Mouse (Mus musculus): Measurements from ENCODE around the gene Tmed10.

Tmed10 gene

GRCm38 (mm10) chr12:85373591-85374560 is 771 bp downstream of the Tmed10 start:
- DNase-seq (ENCODE audit: low spot score in 2 of 2) = peak; percentile 68 to 76

DNA sequence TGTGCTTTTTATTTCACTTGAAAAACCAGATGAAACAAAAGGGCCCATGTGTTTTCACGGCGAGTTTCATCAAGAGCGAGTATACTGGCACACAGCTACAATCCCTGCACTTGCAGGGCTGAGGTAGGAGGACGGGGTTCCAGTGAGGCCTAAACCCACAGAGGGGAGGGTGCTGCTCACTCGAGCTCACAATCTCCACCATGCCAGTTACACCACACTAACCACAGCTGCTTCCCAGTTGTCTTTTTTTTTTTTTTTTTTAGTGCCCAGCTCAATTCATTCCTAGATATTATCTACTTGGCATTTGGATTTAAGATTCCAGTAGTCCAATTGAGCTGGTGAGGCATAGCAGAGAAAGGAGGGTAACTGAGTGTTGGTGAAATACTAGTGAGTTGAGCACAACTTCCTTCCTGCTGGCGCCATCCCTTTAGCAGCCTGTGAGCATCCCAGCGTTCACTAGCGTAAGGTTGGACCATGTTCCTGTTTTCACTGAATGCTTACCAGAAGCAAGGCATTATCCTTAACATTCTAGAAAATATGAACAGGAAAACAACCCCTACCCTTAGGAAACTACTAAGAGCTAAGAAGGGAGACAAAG is 2.5 kb downstream of the Tmed10 start:
- no peak for DNase-seq (ENCODE audit: low spot score in 2 of 2)

GRCm38 (mm10) chr12:85368441-85369063 is 6.1 kb downstream of the Tmed10 start:
- DNase-seq (ENCODE audit: low spot score in 2 of 2) = no peak

DNA sequence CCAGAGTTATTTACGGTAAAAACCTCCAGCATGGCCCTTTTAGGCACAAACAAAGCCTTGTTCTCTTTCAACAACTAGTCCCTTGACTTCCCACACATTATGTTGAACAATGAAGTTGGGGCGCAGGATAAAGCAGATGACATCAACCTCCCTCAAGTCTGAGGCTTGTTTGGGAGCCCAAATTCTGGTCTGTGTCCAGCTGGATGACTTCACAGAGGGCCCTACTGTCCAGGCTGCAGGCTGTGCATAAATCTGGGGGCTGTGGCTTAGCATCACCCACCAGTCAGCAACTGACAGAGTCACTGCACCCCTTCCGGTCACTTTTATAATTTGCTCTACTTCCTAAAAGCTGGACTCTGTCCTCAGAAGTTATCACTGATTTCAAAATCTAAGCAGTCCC is 8.4 kb downstream of the Tmed10 start:
- DNase-seq (ENCODE audit: low spot score in 2 of 2) = peak; percentile 67 to 70

DNA sequence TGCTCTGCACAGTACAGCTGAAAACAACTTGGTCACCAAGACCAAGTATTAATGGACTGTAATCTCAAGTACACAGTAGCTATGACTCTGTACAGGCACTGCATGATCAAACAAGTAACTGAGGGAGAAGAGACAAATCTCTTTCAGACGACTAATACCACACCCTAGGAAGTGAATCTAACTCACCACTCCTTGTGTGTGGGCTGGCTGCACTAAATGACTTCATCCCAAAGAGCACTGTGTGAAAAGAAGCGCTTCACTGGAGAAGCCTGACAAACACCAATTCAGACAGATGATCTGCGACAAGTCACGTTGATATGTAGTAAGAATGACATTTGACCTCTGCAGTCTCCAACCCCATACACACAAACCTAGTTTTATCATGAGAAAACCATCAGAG is 12.1 kb downstream of the Tmed10 start:
- DNase-seq (ENCODE audit: low spot score in 2 of 2) = no peak

GRCm38 (mm10) chr12:85361580-85361979 is 13.1 kb downstream of the Tmed10 start:
- DNase-seq (ENCODE audit: low spot score in 2 of 2) = no peak

DNA sequence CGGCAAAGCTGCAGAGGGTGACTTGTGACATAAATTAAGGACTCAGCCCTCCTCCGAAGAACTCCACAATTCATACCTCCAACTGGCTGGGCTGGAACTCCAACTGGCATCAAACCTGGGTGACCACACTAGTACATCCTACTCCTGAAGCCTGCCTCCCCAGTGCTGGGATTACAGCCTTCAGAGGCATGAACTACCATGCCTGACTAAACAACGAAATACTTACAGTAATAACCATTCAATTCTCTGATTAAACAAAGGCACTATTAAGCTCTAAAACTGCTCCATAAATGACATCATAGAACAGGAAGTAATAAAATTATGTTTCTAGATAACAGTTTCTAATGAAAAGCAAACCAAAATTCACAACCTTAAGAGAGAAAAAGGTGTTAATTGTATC is 13.5 kb downstream of the Tmed10 start:
- no peak for DNase-seq (ENCODE audit: low spot score in 2 of 2)

GRCm38 (mm10) chr12:85354061-85354460 is 20.6 kb downstream of the Tmed10 start:
- DNase-seq (ENCODE audit: low spot score in 2 of 2) = no peak

GRCm38 (mm10) chr12:85350407-85351232 is 24.0 kb downstream of the Tmed10 start:
- DNase-seq (ENCODE audit: low spot score in 2 of 2) = peak; percentile 79 to 87

DNA sequence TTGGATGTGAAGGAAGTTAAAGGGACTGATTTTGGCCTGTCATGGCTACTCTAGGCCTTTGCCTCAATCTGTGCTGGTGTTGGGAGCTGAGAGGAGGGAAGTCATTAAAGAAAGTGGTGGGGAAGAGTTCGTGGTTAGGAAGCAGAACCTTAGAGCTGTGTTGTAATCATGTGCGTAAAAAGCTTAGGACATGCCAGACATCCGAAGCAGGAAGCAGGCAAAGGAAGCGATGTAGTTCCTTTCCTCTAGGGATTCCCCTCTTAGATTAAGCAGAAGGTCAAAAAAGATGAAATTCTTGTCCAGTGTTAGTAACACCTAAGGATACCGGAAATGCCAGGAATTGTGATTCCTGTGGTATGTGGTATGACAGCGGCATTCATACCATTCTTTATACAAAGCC is 26.3 kb downstream of the Tmed10 start:
- no peak for DNase-seq (ENCODE audit: low spot score in 2 of 2)

- no peak for DNase-seq (ENCODE audit: low spot score in 2 of 2)
Observed at GRCm38 (mm10) chr12:85347196-85347595, 27.5 kb downstream of the Tmed10 start.

DNA sequence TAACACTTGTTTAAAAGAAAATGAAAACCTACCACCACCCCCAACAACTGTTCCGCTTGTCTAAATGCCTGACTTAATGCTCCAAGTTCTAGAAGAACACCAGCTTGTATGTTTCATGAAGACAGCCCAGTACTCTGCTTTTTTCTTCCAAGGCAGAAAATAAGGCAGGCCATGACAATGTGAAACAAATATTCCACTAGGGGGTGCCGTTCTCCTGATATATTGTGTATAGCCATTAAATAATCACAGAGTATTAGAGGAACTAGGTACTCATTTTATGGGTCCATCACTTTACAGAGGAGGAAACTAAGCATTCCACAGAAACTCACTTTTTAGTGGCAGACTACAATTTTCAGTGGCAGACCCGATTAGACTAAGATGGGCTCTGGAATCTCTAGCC is 28.3 kb downstream of the Tmed10 start:
- peak in 1 of 2 experiments; percentile 41 for DNase-seq (ENCODE audit: low spot score in 2 of 2)

- DNase-seq (ENCODE audit: low spot score in 2 of 2) = no peak
Observed at GRCm38 (mm10) chr12:85345559-85345958, 29.1 kb downstream of the Tmed10 start.

GRCm38 (mm10) chr12:85344252-85344651 is 30.4 kb downstream of the Tmed10 start:
- DNase-seq (ENCODE audit: low spot score in 2 of 2) = no peak

GRCm38 (mm10) chr12:85342310-85342709 is 32.3 kb downstream of the Tmed10 start:
- DNase-seq (ENCODE audit: low spot score in 2 of 2) = no peak

- no peak for DNase-seq (ENCODE audit: low spot score in 2 of 2)
Observed at GRCm38 (mm10) chr12:85341131-85341530, 33.5 kb downstream of the Tmed10 start.

GRCm38 (mm10) chr12:85339947-85340346 is 34.7 kb downstream of the Tmed10 start:
- DNase-seq (ENCODE audit: low spot score in 2 of 2) = no peak

- peak; percentile 95 to 97 for DNase-seq (ENCODE audit: low spot score in 2 of 2)
Observed at GRCm38 (mm10) chr12:85339243-85339729, 35.4 kb downstream of the Tmed10 start, which contains the start of gene Nek9. Nek9 (minus strand) TSS chr12:85339362.

GRCm38 (mm10) chr12:85338815-85339214 is 35.8 kb downstream of the Tmed10 start:
- DNase-seq (ENCODE audit: low spot score in 2 of 2) = no peak

DNA sequence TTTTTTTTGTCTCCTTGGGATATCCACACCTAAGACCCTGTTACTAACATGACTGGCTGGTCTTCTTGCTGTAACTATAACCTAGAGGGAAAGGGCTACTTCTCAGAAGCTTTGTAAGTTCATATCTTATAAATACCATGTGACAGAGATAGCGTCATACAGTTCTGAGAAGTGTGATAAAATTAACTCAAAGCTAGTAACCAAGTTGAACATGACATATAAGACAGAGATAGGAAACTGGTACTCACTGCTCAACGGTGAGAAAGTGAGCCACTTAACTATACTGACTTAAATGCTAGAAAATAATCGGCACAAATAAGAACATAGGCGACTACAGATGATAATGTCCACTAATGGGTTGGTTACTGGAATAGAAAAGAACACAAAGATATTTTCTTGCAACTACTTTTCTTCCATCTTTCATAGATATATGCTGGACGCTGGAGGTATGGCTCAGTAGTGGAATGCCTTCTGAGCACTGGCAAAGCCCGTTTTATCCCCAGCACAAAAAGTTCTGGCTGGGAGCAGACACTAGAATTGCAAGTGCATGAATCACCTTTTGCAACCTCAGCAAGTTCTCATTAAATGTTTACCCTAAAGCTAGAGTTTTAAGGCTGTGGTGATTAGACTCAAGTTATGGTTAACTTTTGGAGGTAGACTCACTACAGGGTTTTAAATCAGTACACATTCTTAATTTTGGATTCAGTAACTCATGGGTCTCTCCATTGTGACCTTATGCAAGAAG is 36.9 kb downstream of the Tmed10 start:
- DNase-seq (ENCODE audit: low spot score in 2 of 2) = no peak

DNA sequence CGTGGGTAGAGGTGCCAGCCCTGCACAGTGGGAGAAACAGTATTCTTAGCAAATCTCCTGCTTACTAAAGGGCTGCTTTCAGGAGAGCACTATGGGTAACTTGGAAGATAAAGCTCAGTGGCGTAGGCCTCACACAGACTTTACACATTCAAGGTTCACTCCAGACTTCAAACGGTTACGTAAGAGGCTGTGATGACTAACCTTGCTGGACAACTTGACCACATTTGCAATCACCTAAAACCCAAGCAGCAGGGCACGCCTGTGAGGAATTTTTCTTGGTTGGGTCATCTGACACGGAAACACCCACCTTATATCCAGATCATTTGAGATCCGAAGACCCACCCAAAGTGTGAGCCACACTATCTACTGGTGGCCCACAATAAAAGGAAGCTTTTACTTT is 44.5 kb downstream of the Tmed10 start:
- no peak for DNase-seq (ENCODE audit: low spot score in 2 of 2)
